Mouse (Mus musculus) embryonic facial prominence, embryonic 11.5 days (tissue): ENCODE measurements around the gene Slc39a8. TPM values are rescaled to one million over a fixed set of nuclear protein-coding genes. Genes with fewer than 3 reads are reported as not detected.

Experiments
- ATAC-seq: fragments of 200-750 bp; cut with Nextera tagmentation; replicated peaks from 2 replicates; pipeline ENCODE4 v1.8.0; 2017; ENCODE audit warnings: low read depth; ENCODE audit not compliant: insufficient number of reproducible peaks, low FRiP score, low TSS enrichment
- DNase-seq: peaks from one replicate; pipeline ENCODE4 v3.0.0-alpha.2; 2015; ENCODE audit warnings: low spot score
- H3K27ac ChIP-seq: fragments of 300-500 bp; sonication (generic); replicated peaks from 2 replicates; pipeline ENCODE4 v1.5.1; 2014; ENCODE audit warnings: mild to moderate bottlenecking, low read depth, low read length, control low read depth
- H3K27me3 ChIP-seq: fragments of 300-500 bp; sonication (generic); 2 replicates; pipeline ENCODE4 v1.6.1; 2014; ENCODE audit warnings: mild to moderate bottlenecking, low read length, moderate library complexity, mixed read lengths; ENCODE audit not compliant: control insufficient read depth, insufficient read depth
- H3K36me3 ChIP-seq: fragments of 300-500 bp; sonication (generic); replicated peaks from 2 replicates; pipeline ENCODE4 v1.6.1; 2014; ENCODE audit warnings: low read depth, mild to moderate bottlenecking, low read length, moderate library complexity, mixed read lengths; ENCODE audit not compliant: control insufficient read depth, insufficient read depth
- H3K4me1 ChIP-seq: fragments of 300-500 bp; sonication (generic); 2 replicates; pipeline ENCODE4 v1.6.1; 2014; ENCODE audit warnings: low read length, mixed read lengths; ENCODE audit not compliant: control insufficient read depth, insufficient read depth
- H3K4me2 ChIP-seq: fragments of 300-500 bp; sonication (generic); 2 replicates; pipeline ENCODE4 v1.6.1; 2014; ENCODE audit warnings: low read depth, mild to moderate bottlenecking, control low read depth, low read length, moderate library complexity
- H3K4me3 ChIP-seq: fragments of 300-500 bp; sonication (generic); 2 replicates; pipeline ENCODE4 v1.5.1; 2014; ENCODE audit warnings: low read depth, low read length, control low read depth
- H3K9ac ChIP-seq: fragments of 300-500 bp; sonication (generic); replicated peaks from 2 replicates; pipeline ENCODE4 v1.6.1; 2014; ENCODE audit warnings: mild to moderate bottlenecking, control low read depth, low read length
- H3K9me3 ChIP-seq: fragments of 300-500 bp; sonication (generic); replicated peaks from 2 replicates; pipeline ENCODE4 v1.6.1; 2016; ENCODE audit warnings: mild to moderate bottlenecking, low read length, inconsistent platforms, mixed read lengths; ENCODE audit not compliant: control insufficient read depth
- WGBS: fragments of 180-500 bp; shearing (Covaris S2); extraction: QIAGEN DNeasy Blood & Tissue Kit; methylation state at CpG from one replicate; pipeline ENCODE4 v1.1.7; 2014; 5-methylcytosine and 5-hydroxymethylcytosine counted together
- polyA plus RNA-seq: library from polyadenylated mRNA; unstranded; fragments of >200 nt; fragmentation: Nextera tagmentation; extraction: Ambion mirVana; gene quantifications from 2 replicates; pipeline ENCODE4 v1.2.1, GENCODE M21; 2014

Gene Slc39a8
- polyA plus RNA-seq, 1 experiment from 2014 or later: 18.8 TPM

- H3K4me1 ChIP-seq: no peaks in the 10 kb centered on the region
- ATAC-seq (peak; percentile 41; the same call in 1 of the 2 replicates), DNase-seq (no peak)
- WGBS: 80% methylated on average over 14 of the region's 14 CpGs
- no peak overlapping the region for H3K4me2 ChIP-seq
- no peaks in the 10 kb centered on the region for H3K36me3 ChIP-seq
- H3K4me3 ChIP-seq: no peak overlapping the region
- H3K27ac ChIP-seq: no peak overlapping the region
- H3K27me3 ChIP-seq: no peaks in the 10 kb centered on the region
- no peak overlapping the region for H3K9ac ChIP-seq
- no peaks in the 10 kb centered on the region for H3K9me3 ChIP-seq
These were observed 29.4 kb downstream of the Slc39a8 start for GRCm38 (mm10) chr3:135854298-135854984.

GRCm38 (mm10) chr3:135854985-135855340, 29.9 kb downstream of the Slc39a8 start:
- no peak overlapping the region for H3K4me2 ChIP-seq
- H3K4me3 ChIP-seq: no peak overlapping the region
- no peaks in the 10 kb centered on the region for H3K36me3 ChIP-seq
- H3K27ac ChIP-seq: no peak overlapping the region
- 60% methylated on average over 6 of the region's 6 CpGs for WGBS
- no peak overlapping the region for H3K9ac ChIP-seq
- no peaks in the 10 kb centered on the region for H3K27me3 ChIP-seq
- H3K4me1 ChIP-seq: no peaks in the 10 kb centered on the region
- H3K9me3 ChIP-seq: no peaks in the 10 kb centered on the region
- ATAC-seq: peak; percentile 44; the same call in 1 of the 2 replicates
- peak; percentile 33 for DNase-seq

GRCm38 (mm10) chr3:135856303-135856702, 31.2 kb downstream of the Slc39a8 start:
- DNase-seq (no peak), ATAC-seq (no peak)
- Histone ChIP-seq H3K27ac (no peak overlapping the region), H3K4me1 (no peaks in the 10 kb centered on the region), H3K9me3 (no peaks in the 10 kb centered on the region), H3K27me3 (no peaks in the 10 kb centered on the region), H3K4me2 (no peak overlapping the region), H3K9ac (no peak overlapping the region), H3K36me3 (no peaks in the 10 kb centered on the region), H3K4me3 (no peak overlapping the region)
- 45% methylated on average over 1 of the region's 1 CpGs for WGBS

DNA sequence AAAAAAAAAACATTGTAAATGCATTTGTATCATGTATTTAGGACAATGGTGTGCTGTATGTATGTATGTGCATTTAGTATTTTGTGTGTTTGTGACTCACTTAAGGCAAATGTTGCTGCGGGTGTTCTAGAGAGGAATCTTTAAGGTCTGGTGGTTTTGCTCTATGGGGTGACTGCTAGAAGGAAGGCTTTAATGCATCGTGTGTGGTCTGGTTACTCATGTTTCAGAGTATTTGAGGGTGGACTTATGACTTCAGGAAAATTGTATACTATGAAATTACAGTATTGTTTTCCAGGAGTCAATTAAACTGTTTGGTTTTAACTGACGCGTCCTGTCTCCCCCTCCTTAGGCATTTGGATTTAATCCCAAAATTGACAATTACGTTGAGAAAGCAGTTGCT, 32.1 kb downstream of the Slc39a8 start:
- Histone ChIP-seq H3K36me3 (no peaks in the 10 kb centered on the region), H3K27ac (no peak overlapping the region), H3K4me2 (no peak overlapping the region), H3K9me3 (no peaks in the 10 kb centered on the region), H3K9ac (no peak overlapping the region), H3K27me3 (no peaks in the 10 kb centered on the region), H3K4me1 (no peaks in the 10 kb centered on the region), H3K4me3 (no peak overlapping the region)
- 37% methylated on average over 5 of the region's 5 CpGs for WGBS
- DNase-seq (peak; percentile 73), ATAC-seq (no peak)

DNA sequence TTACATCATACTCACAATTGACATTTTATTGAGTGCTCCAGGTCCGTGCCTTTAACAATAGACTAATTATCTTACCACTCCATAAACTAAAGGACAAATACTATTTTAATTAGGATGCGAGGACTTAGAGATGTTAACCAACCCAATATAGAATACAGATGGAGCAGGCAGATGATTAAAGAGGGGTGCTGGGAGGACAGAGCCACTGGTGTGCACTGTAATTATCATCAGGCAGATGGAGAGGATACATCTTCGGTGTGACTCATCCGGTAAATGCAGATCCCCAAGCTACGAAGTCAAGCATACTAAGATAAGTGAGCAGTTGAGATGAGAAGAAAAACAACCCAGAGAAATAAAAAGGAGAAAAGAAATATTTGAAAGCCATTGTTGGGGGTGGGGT, 34.4 kb downstream of the Slc39a8 start:
- 82% methylated on average over 5 of the region's 5 CpGs for WGBS
- H3K36me3 ChIP-seq: no peaks in the 10 kb centered on the region
- no peak for ATAC-seq

GRCm38 (mm10) chr3:135862804-135863203, 37.7 kb downstream of the Slc39a8 start:
- 56% methylated on average over 9 of the region's 9 CpGs for WGBS
- Histone ChIP-seq H3K4me2 (no peak overlapping the region), H3K9me3 (no peaks in the 10 kb centered on the region), H3K27ac (no peak overlapping the region), H3K27me3 (no peaks in the 10 kb centered on the region), H3K9ac (no peak overlapping the region), H3K36me3 (no peaks in the 10 kb centered on the region), H3K4me1 (no peaks in the 10 kb centered on the region), H3K4me3 (no peak overlapping the region)
- ATAC-seq: peak; percentile 59; the same call in 1 of the 2 replicates
- DNase-seq: peak; percentile 73

More for the DNA sequence above, 34.4 kb downstream of the Slc39a8 start:
- no peak for DNase-seq
- Histone ChIP-seq H3K4me2 (no peak overlapping the region), H3K9ac (no peak overlapping the region), H3K27ac (no peak overlapping the region), H3K9me3 (no peaks in the 10 kb centered on the region), H3K4me3 (no peak overlapping the region), H3K4me1 (no peaks in the 10 kb centered on the region), H3K27me3 (no peaks in the 10 kb centered on the region)

DNA sequence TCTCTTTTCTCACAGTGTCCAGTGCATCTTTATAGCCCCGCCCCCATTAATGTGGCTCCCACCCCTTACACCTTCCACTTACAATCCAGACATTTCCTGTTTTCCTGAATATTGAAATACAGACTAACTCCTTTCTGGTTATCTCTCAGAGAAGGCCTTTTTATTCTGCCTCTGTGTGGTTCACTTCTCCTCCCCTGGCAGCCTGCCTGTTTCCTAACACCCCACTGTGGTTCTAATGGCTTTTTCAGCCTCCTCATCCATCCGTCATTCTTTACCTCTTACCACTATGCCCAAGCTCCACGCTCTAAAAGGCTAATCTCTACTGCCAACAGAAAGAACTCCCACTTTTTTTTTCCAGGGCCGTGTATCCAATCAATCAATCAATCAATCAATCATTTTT, 44.0 kb downstream of the Slc39a8 start:
- no peak overlapping the region for H3K4me3 ChIP-seq
- DNase-seq (no peak), ATAC-seq (no peak)
- no peak overlapping the region for H3K27ac ChIP-seq
- H3K4me1 ChIP-seq: no peaks in the 10 kb centered on the region
- no peaks in the 10 kb centered on the region for H3K9me3 ChIP-seq
- no peak overlapping the region for H3K4me2 ChIP-seq
- H3K9ac ChIP-seq: no peak overlapping the region
- H3K36me3 ChIP-seq: no peaks in the 10 kb centered on the region
- no peaks in the 10 kb centered on the region for H3K27me3 ChIP-seq
- 71% methylated on average over 4 of the region's 4 CpGs for WGBS

DNA sequence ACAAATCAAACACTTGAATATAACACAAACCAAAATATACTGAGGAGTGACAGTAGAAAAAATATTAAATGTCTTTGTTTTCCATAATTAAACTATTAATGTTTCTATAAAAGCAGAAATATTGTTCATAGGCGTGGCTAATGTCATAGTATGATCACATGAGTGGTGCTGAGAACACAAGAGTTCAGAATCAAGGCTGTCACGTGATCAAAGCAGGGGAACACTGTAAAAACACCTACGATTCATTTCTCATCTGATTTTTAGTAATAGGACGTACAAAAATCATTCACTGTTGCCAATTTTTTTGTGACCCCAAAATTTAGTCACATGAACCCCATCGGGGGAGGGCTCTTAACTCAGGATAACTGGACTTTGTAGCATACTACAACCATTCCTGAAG, 47.2 kb downstream of the Slc39a8 start:
- Histone ChIP-seq H3K36me3 (no peaks in the 10 kb centered on the region), H3K27me3 (no peaks in the 10 kb centered on the region), H3K4me2 (no peak overlapping the region), H3K9me3 (no peaks in the 10 kb centered on the region), H3K9ac (no peak overlapping the region), H3K27ac (no peak overlapping the region), H3K4me1 (no peaks in the 10 kb centered on the region), H3K4me3 (no peak overlapping the region)
- ATAC-seq (no peak), DNase-seq (no peak)
- 87% methylated on average over 5 of the region's 5 CpGs for WGBS
